Mouse (Mus musculus): Measurements from ENCODE around the gene Hnrnpl. TPM values are rescaled to one million over a fixed set of nuclear protein-coding genes. Genes with fewer than 3 reads are reported as not detected.
A peak's percentile ranks its signal among the peaks of the same experiment; 100 is the strongest.

Gene Hnrnpl
- total and polyA plus RNA-seq, 3 experiments, result 296 to 645 (median 371) TPM

DNA sequence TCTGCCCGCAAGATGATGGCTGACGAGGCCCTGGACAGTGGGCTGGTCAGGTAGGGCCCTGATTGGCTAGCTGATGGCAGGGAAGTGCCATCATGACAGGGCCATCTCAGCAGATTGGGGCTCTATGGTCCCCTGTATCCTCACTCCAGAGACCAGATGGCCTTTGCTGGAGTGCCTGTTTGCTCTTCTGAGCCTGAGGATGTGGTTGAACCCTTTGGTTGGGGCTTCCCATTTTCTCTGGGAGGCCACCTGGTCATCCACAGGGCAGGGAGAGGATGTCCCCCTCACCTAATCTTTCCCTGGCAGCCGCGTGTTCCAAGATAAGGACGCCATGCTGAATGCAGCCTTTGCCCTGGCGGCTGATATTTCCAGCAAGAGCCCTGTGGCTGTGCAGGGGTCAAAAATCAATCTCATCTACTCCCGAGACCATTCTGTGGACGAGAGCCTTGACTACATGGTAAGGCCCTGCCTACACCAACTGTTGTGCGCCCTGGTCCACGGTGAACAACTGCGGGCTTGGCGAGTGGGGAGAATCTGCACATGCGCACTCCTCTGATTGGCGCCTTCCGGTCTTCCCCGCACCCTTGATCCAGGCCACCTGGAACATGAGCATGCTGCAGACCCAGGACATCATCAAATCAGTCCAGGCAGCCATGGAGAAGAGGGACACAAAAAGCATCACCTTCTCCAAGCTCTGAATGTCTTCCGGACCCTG, 23.2 kb downstream of the Hnrnpl start:
- in situ Hi-C loops (cut with MboI; ENCODE audit: low pct_ligation_motif_present, low pct_unique_long_range_greater_than_20kb, low sequenced_read_pairs), result no loop called here
- TF ChIP-seq IRF4 (IDR thresholded peaks at IDR 0.05; ENCODE audit: low read depth, low read length) (no peak), CHD2 (IDR thresholded peaks at IDR 0.05; ENCODE audit: low read length) (no peak), ZKSCAN1 (IDR thresholded peaks at IDR 0.05; ENCODE audit: borderline replicate concordance, low read depth, low read length) (no peak), TBP (conservative IDR thresholded peaks at IDR 0.05; ENCODE audit: low read depth, low read length) (no peak), KAT2A (IDR thresholded peaks at IDR 0.05; ENCODE audit: insufficient replicate concordance, low read length) (no peak), ZNF384 (IDR thresholded peaks at IDR 0.05; ENCODE audit: low read depth, low read length) (no peak), CTCF (conservative IDR thresholded peaks at IDR 0.05 in 1 of 2, IDR thresholded peaks at IDR 0.05 in 1 of 2; ENCODE audit: low read depth in 2 of 2, low read length in 2 of 2) (no peak), CHD1 (IDR thresholded peaks at IDR 0.05; ENCODE audit: low read depth, low read length) (no peak), POLR2A (IDR thresholded peaks at IDR 0.05; ENCODE audit: low read depth, low read length) (no peak), SIN3A (IDR thresholded peaks at IDR 0.05; ENCODE audit: low read length) (no peak), UBTF (IDR thresholded peaks at IDR 0.05; ENCODE audit: low read depth, low read length) (no peak), NRF1 (IDR thresholded peaks at IDR 0.05; ENCODE audit: low read depth, low read length) (no peak), MXI1 (IDR thresholded peaks at IDR 0.05; ENCODE audit: low read depth, low read length) (no peak), ELF1 (IDR thresholded peaks at IDR 0.05; ENCODE audit: low read depth, low read length) (no peak), USF2 (conservative IDR thresholded peaks at IDR 0.05; ENCODE audit: low read depth, low read length) (no peak), MYC (IDR thresholded peaks at IDR 0.05; ENCODE audit: low read depth, low read length) (no peak), MAZ (IDR thresholded peaks at IDR 0.05; ENCODE audit: low read depth, low read length) (no peak), SMC3 (IDR thresholded peaks at IDR 0.05; ENCODE audit: low read depth, low read length) (no peak)

GRCm38 (mm10) chr7:28832137-28832536, 23.8 kb downstream of the Hnrnpl start:
- Histone ChIP-seq H3K9me3 (replicated peaks; ENCODE audit: low read length) (peaks cover 11% of the 10 kb centered on the region), H3K4me2 (ENCODE audit: insufficient read depth, low read depth, poor library complexity, severe bottlenecking) (no peak overlapping the region), H3K4me1 (ENCODE audit: control insufficient read depth in 1 of 2, insufficient read depth in 2 of 2) (peaks cover 3 to 18% of the 10 kb centered on the region in 2 experiments; a peak in 3 of 4 replicates), H3K27me3 (replicated peaks) (no peaks in the 10 kb centered on the region), H3K79me2 (replicated peaks; ENCODE audit: control insufficient read depth, extremely low read depth, insufficient read depth, poor library complexity, severe bottlenecking) (no peaks in the 10 kb centered on the region), H3K4me3 (replicated peaks in 1 of 3; ENCODE audit: low read depth in 2 of 3, low read length in 2 of 3, poor library complexity in 1 of 3) (no peak overlapping the region), H3K36me3 (replicated peaks in 1 of 2; ENCODE audit: control insufficient read depth in 1 of 2, insufficient read depth in 1 of 2, low read length in 1 of 2) (peaks cover 26 to 59% of the 10 kb centered on the region in 2 experiments), H3K27ac (ENCODE audit: insufficient read depth, low read depth) (no peak overlapping the region), H3K9ac (ENCODE audit: insufficient read depth, low read depth) (no peak overlapping the region)
- TF ChIP-seq MEF2A (IDR thresholded peaks at IDR 0.05; ENCODE audit: borderline replicate concordance, low read depth, low read length), result no peak
- TF ChIP-seq ZKSCAN1 (IDR thresholded peaks at IDR 0.05; ENCODE audit: borderline replicate concordance, low read depth, low read length), result peak; percentile 71
- dilution Hi-C loops (cut with MboI; ENCODE audit: extremely low pct_ligation_motif_present, extremely low pct_unique_long_range_greater_than_20kb, low sequenced_read_pairs) (no loop called here), in situ Hi-C loops (cut with MboI; ENCODE audit: low pct_ligation_motif_present, low pct_unique_long_range_greater_than_20kb, low sequenced_read_pairs) (no loop called here)
- DNase-seq (ENCODE audit: extremely low read depth), result no peak

More for the DNA sequence above, 23.2 kb downstream of the Hnrnpl start:
- no peak for DNase-seq (ENCODE audit: extremely low read depth)
- Histone ChIP-seq H3K9ac (ENCODE audit: insufficient read depth, low read depth) (no peak overlapping the region), H3K4me1 (ENCODE audit: control insufficient read depth in 1 of 2, insufficient read depth in 2 of 2) (peaks cover 3 to 19% of the 10 kb centered on the region in 2 experiments; a peak in 3 of 4 replicates), H3K79me2 (replicated peaks; ENCODE audit: control insufficient read depth, extremely low read depth, insufficient read depth, poor library complexity, severe bottlenecking) (no peaks in the 10 kb centered on the region), H3K4me2 (ENCODE audit: insufficient read depth, low read depth, poor library complexity, severe bottlenecking) (no peak overlapping the region), H3K9me3 (replicated peaks; ENCODE audit: low read length) (peaks cover 11% of the 10 kb centered on the region), H3K27ac (ENCODE audit: insufficient read depth, low read depth) (no peak overlapping the region), H3K36me3 (replicated peaks in 1 of 2; ENCODE audit: control insufficient read depth in 1 of 2, insufficient read depth in 1 of 2, low read length in 1 of 2) (peaks cover 26 to 54% of the 10 kb centered on the region in 2 experiments), H3K4me3 (replicated peaks in 1 of 3; ENCODE audit: low read depth in 2 of 3, low read length in 2 of 3, poor library complexity in 1 of 3) (no peak overlapping the region), H3K27me3 (replicated peaks) (no peaks in the 10 kb centered on the region)
- dilution Hi-C loops (cut with MboI; ENCODE audit: extremely low pct_ligation_motif_present, extremely low pct_unique_long_range_greater_than_20kb, low sequenced_read_pairs), result no loop called here

Data from CH12.LX (cell line).